In the genomic region with DNA sequence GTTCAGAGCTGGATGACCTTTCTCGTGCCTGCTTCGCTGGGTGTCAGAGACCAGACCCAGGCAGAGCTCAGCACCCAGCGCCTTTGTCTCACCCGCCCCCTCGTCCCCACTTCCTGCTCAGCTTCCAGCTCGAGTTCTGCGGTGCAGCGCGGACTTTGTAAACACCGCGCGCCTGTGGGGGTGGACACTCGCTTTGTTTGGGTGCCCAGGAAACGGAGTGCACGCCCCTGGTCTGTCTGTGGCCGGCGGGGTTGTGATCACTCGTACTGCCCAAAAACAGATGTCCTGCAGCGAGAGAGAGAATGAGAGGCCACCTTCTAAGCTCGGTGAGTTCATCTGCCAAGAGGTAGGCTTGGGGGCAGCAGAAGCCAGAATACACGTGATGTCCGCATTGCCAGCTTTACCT, we compare ENCODE assay signal across 8 mouse cellular contexts. TPM values are rescaled to one million over a fixed set of nuclear protein-coding genes. Genes with fewer than 3 reads are reported as not detected.
A peak's percentile ranks its signal among the peaks of the same experiment; 100 is the strongest.
DNase-seq lines count a peak whose midpoint lies in the region; ATAC-seq and TF ChIP-seq lines count a peak whose summit lies in the region.

A gene (plus strand): TSS at position 111 of the 406 bp plus-strand sequence.

- no peak for TF ChIP-seq CTCF in ES-Bruce4 (IDR thresholded peaks at IDR 0.05; ENCODE audit: low read depth, low read length)
- TF ChIP-seq CTCF in cortical plate, adult 2 months (IDR thresholded peaks at IDR 0.05; ENCODE audit: extremely low read depth, insufficient read depth, low read length) = no peak

- H3K4me1 ChIP-seq in ES-Bruce4 (ENCODE audit: control insufficient read depth, insufficient read depth, low read length) = peaks cover 10% of the 10 kb centered on the region
- no peaks in the 10 kb centered on the region; the same call in none of the 2 replicates for H3K4me1 ChIP-seq in cortical plate, adult 2 months (ENCODE audit: control insufficient read depth, insufficient read depth, low read length)
- H3K4me1 ChIP-seq in hindbrain, embryonic 15.5 days (replicated peaks) = peaks cover 22% of the 10 kb centered on the region

- H3K9me3 ChIP-seq in ES-Bruce4 (replicated peaks; ENCODE audit: control insufficient read depth, insufficient read depth, low read length, poor library complexity, severe bottlenecking) = no peaks in the 10 kb centered on the region
- no peaks in the 10 kb centered on the region for H3K9me3 ChIP-seq in hindbrain, embryonic 15.5 days

- peak within 1 kb of the TSS; percentile 74 for H3K4me2 ChIP-seq in hindbrain, embryonic 15.5 days

- H3K36me3 ChIP-seq in ES-Bruce4 (ENCODE audit: control insufficient read depth, insufficient read depth, low read length, poor library complexity, severe bottlenecking) = peaks cover 12% of the 10 kb centered on the region
- H3K36me3 ChIP-seq in hindbrain, embryonic 15.5 days = no peaks in the 10 kb centered on the region

- TF ChIP-seq POLR2A in ES-Bruce4 (IDR thresholded peaks at IDR 0.05; ENCODE audit: insufficient read depth, low read length) = no peak
- 0 out of 2 replicates have a peak, but pooled peaks have one; percentile 16 for TF ChIP-seq POLR2A in cortical plate, adult 2 months (IDR thresholded peaks at IDR 0.05; ENCODE audit: extremely low read depth, insufficient read depth, low read length)

- peak within 1 kb of the TSS; percentile 51 for H3K9ac ChIP-seq in ES-Bruce4 (ENCODE audit: low read depth, poor library complexity, severe bottlenecking)
- peak within 1 kb of the TSS; percentile 27; the same call in 1 of the 2 replicates for H3K9ac ChIP-seq in hindbrain, embryonic 15.5 days

- peak within 1 kb of the TSS; percentile 93 for H3K27ac ChIP-seq in ES-Bruce4 (ENCODE audit: insufficient read depth, low read length)
- H3K27ac ChIP-seq in cortical plate, adult 2 months (ENCODE audit: insufficient read depth, low read length) = peak within 1 kb of the TSS; percentile 42; the same call in 1 of the 2 replicates
- H3K27ac ChIP-seq in hindbrain, embryonic 15.5 days (replicated peaks) = no peak within 1 kb of the TSS

- H3K27me3 ChIP-seq in ES-Bruce4 (ENCODE audit: control insufficient read depth, insufficient read depth, low read length, poor library complexity, severe bottlenecking) = no peaks in the 10 kb centered on the region
- no peaks in the 10 kb centered on the region for H3K27me3 ChIP-seq in hindbrain, embryonic 15.5 days

- DNase-seq in gastrocnemius, adult 8-10 months (ENCODE audit: low spot score in 2 of 2) = peak; percentile 65 to 66
- peak; percentile 44 for DNase-seq in left cerebral cortex, adult 11 months (ENCODE audit: low spot score)
- DNase-seq in lung, postnatal 25 days (ENCODE audit: low spot score) = peak; percentile 96
- peak; percentile 43 for DNase-seq in retina, embryonic 14.5 days (ENCODE audit: low spot score)
- peak; percentile 92 to 93 for DNase-seq in thymus, postnatal 36 days

- no peak for ATAC-seq in hindbrain, embryonic 15.5 days (ENCODE audit: low FRiP score, low read depth)

- 2% methylated on average over 22 of the region's 22 CpGs for WGBS in hindbrain, embryonic 15.5 days

- TF ChIP-seq EP300 in ES-Bruce4 (IDR thresholded peaks at IDR 0.05; ENCODE audit: insufficient read depth, low read depth, low read length) = 0 out of 2 replicates have a peak, but pooled peaks have one; percentile 5

- H3K4me3 ChIP-seq in ES-Bruce4 (ENCODE audit: low read depth, low read length) = peak within 1 kb of the TSS; percentile 58
- H3K4me3 ChIP-seq in cortical plate, adult 2 months (ENCODE audit: insufficient read depth, low read length) = peak within 1 kb of the TSS; percentile 29
- H3K4me3 ChIP-seq in hindbrain, embryonic 15.5 days = peak within 1 kb of the TSS; percentile 35

RNA-seq across cellular contexts. Expression of the gene that starts here (rescaled TPM):
- 181 and 185 TPM in 2 replicates for polyA plus RNA-seq in ES-Bruce4 (2011; ENCODE audit: insufficient read depth, insufficient read length, low read depth, missing spikeins)
- polyA plus RNA-seq in cortical plate, adult 2 months (2012; rRNA removed) = 31.3 and 32.5 TPM in 2 replicates
- total RNA-seq in gastrocnemius, adult 8-10 months (2022) = 10 to 100 TPM; 12.2 to 19.2 (median 16.1) TPM
- 88.8 and 91.0 TPM in 2 replicates for polyA plus RNA-seq in hindbrain, embryonic 15.5 days (2015; fragmentation: Nextera tagmentation; extraction: Ambion mirVana)

Comparison
In these comparisons a context has a peak if more than half of its experiments do, and no peak if none do; other contexts are left out.
1. DNase-seq: peak in every context shown above with its lines; median percentile 96 in lung, postnatal 25 days; 92 in thymus, postnatal 36 days; 66 in gastrocnemius, adult 8-10 months; 44 in left cerebral cortex, adult 11 months; 43 in retina, embryonic 14.5 days.